Mouse (Mus musculus) heart, adult 2 months (tissue): ENCODE data around the gene Gnai1.

Experiments used
- CTCF ChIP-seq: fragments of 200-600 bp; IDR thresholded peaks from 2 replicates; pipeline ENCODE4 v1.8.1; 2022; ENCODE audit warnings: antibody characterized with exemption, mild to moderate bottlenecking, moderate library complexity
- EP300 ChIP-seq: fragments of 200-500 bp; IDR thresholded peaks from 2 replicates; pipeline ENCODE4 v1.6.1; 2011; ENCODE audit warnings: low read depth, low read length, control low read depth; ENCODE audit not compliant: insufficient read depth

DNA sequence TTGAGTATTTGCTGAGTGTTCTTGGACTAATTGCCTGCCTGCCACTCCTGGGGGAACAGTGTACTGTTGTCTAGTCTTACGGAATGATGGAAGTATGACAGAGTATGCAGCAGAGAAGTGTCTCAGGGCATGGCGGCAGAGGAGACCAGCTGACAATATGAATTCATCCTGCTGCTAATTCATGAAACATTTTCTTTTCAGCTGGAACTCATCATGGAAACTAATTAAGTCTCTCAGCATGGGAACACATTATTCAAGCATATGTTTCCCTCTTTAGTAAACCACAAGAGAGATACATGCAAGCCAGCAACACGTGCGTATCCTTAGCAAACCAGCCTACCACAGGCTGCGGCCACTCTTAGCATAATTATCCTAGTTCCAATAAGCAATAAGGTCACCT is 67.4 kb downstream of the Gnai1 start:
- TF ChIP-seq EP300 (no peak), CTCF (no peak)
